Comparison of ENCODE assay signal across 17 mouse cellular contexts in the genomic region with DNA sequence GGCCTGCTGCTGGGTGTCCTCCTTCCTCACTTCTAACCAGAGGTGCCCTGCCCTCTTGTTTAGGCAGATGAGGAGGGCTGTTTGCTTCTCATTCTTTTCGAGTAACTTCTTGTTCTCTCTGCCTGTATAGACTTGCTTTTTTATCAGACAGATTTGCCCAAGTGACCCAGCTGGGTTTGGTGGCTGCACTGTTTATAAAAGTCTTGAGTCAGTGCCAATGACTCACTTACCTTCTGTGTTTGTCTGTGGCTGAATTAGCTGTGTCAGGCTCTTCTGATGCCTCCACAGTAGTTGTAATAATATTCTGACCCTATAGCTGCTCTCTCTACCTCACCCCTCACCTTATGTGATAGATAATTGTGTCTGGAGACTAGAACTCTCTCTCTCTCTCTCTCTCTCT.
DNase-seq lines count a peak whose midpoint lies in the region; ATAC-seq and TF ChIP-seq lines count a peak whose summit lies in the region.
"Had no signal": no experiment of that assay in that cellular context is flagged by ENCODE, and none has a peak within 500 bp of the region (broad histone marks: within the 10 kb centered on the region; RNA-seq: fewer than 3 reads in every experiment).

No protein-coding gene starts in this region.

- no peak for TF ChIP-seq RAD21 in MEL (IDR thresholded peaks at IDR 0.05; ENCODE audit: low read depth, low read length)

- ATAC-seq in heart, embryonic 12.5 days (ENCODE audit: insufficient number of reproducible peaks, low FRiP score) = no peak
- no peak for ATAC-seq in monocyte, adult 5-6 weeks (replicated peaks; ENCODE audit: insufficient number of reproducible peaks, low FRiP score, low TSS enrichment, poor library complexity, severe bottlenecking)
- ATAC-seq: forebrain, embryonic 15.5 days; intestine, embryonic 16.5 days; liver, postnatal 0 days had no signal

- peaks cover 0 to 24% of the 10 kb centered on the region in 2 experiments; a peak in 2 of 4 replicates for H3K36me3 ChIP-seq in MEL (ENCODE audit: control insufficient read depth in 1 of 2, insufficient read depth in 2 of 2, low read length in 2 of 2)
- no peaks in the 10 kb centered on the region for H3K36me3 ChIP-seq in heart, embryonic 12.5 days
- H3K36me3 ChIP-seq: forebrain, embryonic 15.5 days; hindbrain, embryonic 13.5 days had no signal

- peak in 1 of 2 experiments; percentile 6; a peak in 1 of 4 replicates for TF ChIP-seq EP300 in MEL (IDR thresholded peaks at IDR 0.05; ENCODE audit: low read depth in 1 of 2, low read length in 2 of 2)

- H3K4me1 ChIP-seq in MEL (ENCODE audit: control insufficient read depth in 1 of 2, insufficient read depth in 2 of 2, low read length in 2 of 2) = peaks cover 22 to 24% of the 10 kb centered on the region in 2 experiments
- H3K4me1 ChIP-seq in heart, embryonic 12.5 days (replicated peaks) = peaks cover 18% of the 10 kb centered on the region
- no peaks in the 10 kb centered on the region for H3K4me1 ChIP-seq in olfactory bulb, adult 2 months (ENCODE audit: control insufficient read depth, insufficient read depth, low read length)
- H3K4me1 ChIP-seq: forebrain, embryonic 15.5 days; hindbrain, embryonic 13.5 days had no signal

- no peak for TF ChIP-seq POLR2A in MEL (IDR thresholded peaks at IDR 0.05; ENCODE audit: control insufficient read depth in 1 of 2, insufficient read depth in 1 of 2, low read depth in 1 of 2, low read length in 2 of 2, poor library complexity in 1 of 2)
- no peak for TF ChIP-seq POLR2A in olfactory bulb, adult 2 months (IDR thresholded peaks at IDR 0.05; ENCODE audit: insufficient read depth, low read depth, low read length)

- DNase-seq in heart, adult 8-10 months (ENCODE audit: low spot score) = peak; percentile 3
- no peak for DNase-seq in heart, adult 11 months
- DNase-seq in MEL (ENCODE audit: low read depth, low spot score) = peak; percentile 71
- no peak for DNase-seq in spleen, adult 18-20 months
- no peak for DNase-seq in layer of hippocampus, postnatal 10 days (ENCODE audit: low spot score in 2 of 2)
- DNase-seq: adrenal gland, postnatal 14 days; cerebellum, adult 9-10 months; embryo, embryonic 11 days; liver, postnatal 0 days; thymus, postnatal 4 days had no signal

- no peak for TF ChIP-seq CTCF in MEL (IDR thresholded peaks at IDR 0.05 in 2 of 3, conservative IDR thresholded peaks at IDR 0.05 in 1 of 3; ENCODE audit: control insufficient read depth in 1 of 3, insufficient read depth in 1 of 3, low read depth in 2 of 3, low read length in 3 of 3, poor library complexity in 1 of 3, severe bottlenecking in 1 of 3)
- no peak for TF ChIP-seq CTCF in olfactory bulb, adult 2 months (IDR thresholded peaks at IDR 0.05; ENCODE audit: insufficient read depth, low read depth, low read length)

- H3K27ac ChIP-seq in MEL (ENCODE audit: control insufficient read depth, low read depth, low read length) = no peak overlapping the region
- peak overlapping the region; percentile 65 for H3K27ac ChIP-seq in heart, embryonic 12.5 days (ENCODE audit: poor library complexity, severe bottlenecking)
- H3K27ac ChIP-seq in olfactory bulb, adult 2 months (ENCODE audit: insufficient read depth, low read depth, low read length) = 0 out of 2 replicates have a peak overlapping the region, but pooled peaks have one; percentile 1
- H3K27ac ChIP-seq: forebrain, embryonic 15.5 days; hindbrain, embryonic 13.5 days; layer of hippocampus, adult 2 months had no signal

- H3K4me2 ChIP-seq in heart, embryonic 12.5 days = no peak overlapping the region
- H3K4me2 ChIP-seq: forebrain, embryonic 15.5 days; hindbrain, embryonic 13.5 days had no signal

- WGBS in heart, embryonic 12.5 days = 38% methylated on average over 1 of the region's 1 CpGs
- WGBS in olfactory bulb, adult 2 months = 50% methylated on average over 1 of the region's 1 CpGs

- H3K27me3 ChIP-seq in MEL (ENCODE audit: control insufficient read depth in 1 of 2, insufficient read depth in 2 of 2, low read length in 2 of 2) = no peaks in the 10 kb centered on the region
- no peaks in the 10 kb centered on the region for H3K27me3 ChIP-seq in heart, embryonic 12.5 days (replicated peaks)
- H3K27me3 ChIP-seq: forebrain, embryonic 15.5 days; hindbrain, embryonic 13.5 days had no signal

- H3K9ac ChIP-seq in MEL (ENCODE audit: control insufficient read depth, low read depth, low read length, poor library complexity, severe bottlenecking) = no peak overlapping the region
- H3K9ac ChIP-seq in heart, embryonic 12.5 days = no peak overlapping the region
- H3K9ac ChIP-seq: forebrain, embryonic 15.5 days; hindbrain, embryonic 13.5 days; liver, postnatal 0 days had no signal

- H3K4me3 ChIP-seq in MEL (ENCODE audit: control insufficient read depth in 1 of 2, insufficient read depth in 1 of 2, low read depth in 2 of 2, low read length in 2 of 2) = no peak overlapping the region
- no peak overlapping the region for H3K4me3 ChIP-seq in heart, embryonic 12.5 days
- H3K4me3 ChIP-seq in olfactory bulb, adult 2 months (ENCODE audit: insufficient read depth, low read depth, low read length) = no peak overlapping the region
- H3K4me3 ChIP-seq: forebrain, embryonic 15.5 days; hindbrain, embryonic 13.5 days; layer of hippocampus, adult 2 months had no signal

- no peaks in the 10 kb centered on the region for H3K9me3 ChIP-seq in MEL (replicated peaks; ENCODE audit: insufficient read depth, low read length)
- no peaks in the 10 kb centered on the region for H3K9me3 ChIP-seq in heart, embryonic 12.5 days (replicated peaks)
- H3K9me3 ChIP-seq: forebrain, embryonic 15.5 days; hindbrain, embryonic 13.5 days had no signal

- H3K79me2 ChIP-seq in MEL (ENCODE audit: control insufficient read depth, insufficient read depth, low read length, poor library complexity) = no peaks in the 10 kb centered on the region

TF ChIP-seq in MEL, 35 proteins besides CTCF, POLR2A, EP300 and RAD21:
- TF ChIP-seq JUND (IDR thresholded peaks at IDR 0.05; ENCODE audit: low read depth, low read length) (0 out of 2 replicates have a peak, but pooled peaks have one; percentile 61), POLR2AphosphoS5 (IDR thresholded peaks at IDR 0.05; ENCODE audit: borderline replicate concordance, low read depth, low read length) (no peak), SIN3A (IDR thresholded peaks at IDR 0.05; ENCODE audit: low read length) (no peak), TBP (IDR thresholded peaks at IDR 0.05; ENCODE audit: low read depth, low read length) (no peak), USF1 (IDR thresholded peaks at IDR 0.05; ENCODE audit: low read depth, low read length) (no peak), UBTF (IDR thresholded peaks at IDR 0.05; ENCODE audit: borderline replicate concordance, insufficient read depth, low read depth, low read length) (no peak), KAT2A (conservative IDR thresholded peaks at IDR 0.05; ENCODE audit: low read depth, low read length) (no peak), ELF1 (IDR thresholded peaks at IDR 0.05; ENCODE audit: low read depth, low read length) (no peak), RCOR1 (IDR thresholded peaks at IDR 0.05; ENCODE audit: low read depth, low read length) (0 out of 2 replicates have a peak, but pooled peaks have one; percentile 10), GATA1 (IDR thresholded peaks at IDR 0.05; ENCODE audit: low read depth, low read length) (0 out of 2 replicates have a peak, but pooled peaks have one; percentile 18), POLR2AphosphoS2 (IDR thresholded peaks at IDR 0.05; ENCODE audit: low read length) (no peak), ETS1 (IDR thresholded peaks at IDR 0.05; ENCODE audit: low read depth, low read length) (peak; percentile 90), ZC3H11A (IDR thresholded peaks at IDR 0.05; ENCODE audit: low read depth, low read length) (no peak), GABPA (IDR thresholded peaks at IDR 0.05; ENCODE audit: low read depth, low read length) (no peak), NRF1 (IDR thresholded peaks at IDR 0.05; ENCODE audit: insufficient read depth, low read depth, low read length, poor library complexity, severe bottlenecking) (no peak), E2F4 (IDR thresholded peaks at IDR 0.05; ENCODE audit: borderline replicate concordance, low read depth, low read length) (no peak), MAZ (IDR thresholded peaks at IDR 0.05; ENCODE audit: low read depth, low read length) (no peak), MYC (IDR thresholded peaks at IDR 0.05; ENCODE audit: low read depth, low read length) (no peak), BHLHE40 (IDR thresholded peaks at IDR 0.05; ENCODE audit: borderline replicate concordance, low read depth, low read length) (no peak), MAFK (IDR thresholded peaks at IDR 0.05; ENCODE audit: borderline replicate concordance, low read depth, low read length) (no peak), ZNF384 (IDR thresholded peaks at IDR 0.05; ENCODE audit: low read depth, low read length) (no peak), SMC3 (IDR thresholded peaks at IDR 0.05; ENCODE audit: low read depth, low read length) (no peak), HCFC1 (IDR thresholded peaks at IDR 0.05; ENCODE audit: low read depth, low read length) (no peak), TCF12 (IDR thresholded peaks at IDR 0.05; ENCODE audit: low read depth, low read length) (0 out of 2 replicates have a peak, but pooled peaks have one; percentile 9), MXI1 (IDR thresholded peaks at IDR 0.05; ENCODE audit: low read depth, low read length) (no peak), MYB (IDR thresholded peaks at IDR 0.05; ENCODE audit: low read depth, low read length) (no peak), NELFE (IDR thresholded peaks at IDR 0.05; ENCODE audit: low read depth, low read length) (no peak), MEF2A (IDR thresholded peaks at IDR 0.05; ENCODE audit: extremely low read depth, insufficient replicate concordance, low read depth, low read length, poor library complexity, severe bottlenecking) (no peak), MAX (IDR thresholded peaks at IDR 0.05; ENCODE audit: low read length) (no peak), CHD1 (IDR thresholded peaks at IDR 0.05; ENCODE audit: low read depth, low read length) (no peak), TAL1 (IDR thresholded peaks at IDR 0.05; ENCODE audit: low read length) (no peak), USF2 (IDR thresholded peaks at IDR 0.05; ENCODE audit: borderline replicate concordance in 1 of 2, insufficient read depth in 1 of 2, low read depth in 1 of 2, low read length in 2 of 2) (no peak), CHD2 (IDR thresholded peaks at IDR 0.05; ENCODE audit: low read length) (no peak), ZKSCAN1 (IDR thresholded peaks at IDR 0.05; ENCODE audit: low read depth, low read length) (no peak), ZMIZ1 (IDR thresholded peaks at IDR 0.05; ENCODE audit: low read depth, low read length) (no peak)

Comparison
In these comparisons a context has a peak if more than half of its experiments do, and no peak if none do; other contexts are left out.
1. DNase-seq: peak in heart, adult 8-10 months (single experiment) and MEL (single experiment); none in heart, adult 11 months (single experiment), spleen, adult 18-20 months (0 of 2) and layer of hippocampus, postnatal 10 days (0 of 2).